Mouse (Mus musculus): ENCODE results near the gene Olfr433.
"Not testable (repeated sequence)": the region's sequence is repeated elsewhere in the genome, so short reads cannot be mapped to it uniquely, and the experiment has no call there.

Olfr433 gene

DNA sequence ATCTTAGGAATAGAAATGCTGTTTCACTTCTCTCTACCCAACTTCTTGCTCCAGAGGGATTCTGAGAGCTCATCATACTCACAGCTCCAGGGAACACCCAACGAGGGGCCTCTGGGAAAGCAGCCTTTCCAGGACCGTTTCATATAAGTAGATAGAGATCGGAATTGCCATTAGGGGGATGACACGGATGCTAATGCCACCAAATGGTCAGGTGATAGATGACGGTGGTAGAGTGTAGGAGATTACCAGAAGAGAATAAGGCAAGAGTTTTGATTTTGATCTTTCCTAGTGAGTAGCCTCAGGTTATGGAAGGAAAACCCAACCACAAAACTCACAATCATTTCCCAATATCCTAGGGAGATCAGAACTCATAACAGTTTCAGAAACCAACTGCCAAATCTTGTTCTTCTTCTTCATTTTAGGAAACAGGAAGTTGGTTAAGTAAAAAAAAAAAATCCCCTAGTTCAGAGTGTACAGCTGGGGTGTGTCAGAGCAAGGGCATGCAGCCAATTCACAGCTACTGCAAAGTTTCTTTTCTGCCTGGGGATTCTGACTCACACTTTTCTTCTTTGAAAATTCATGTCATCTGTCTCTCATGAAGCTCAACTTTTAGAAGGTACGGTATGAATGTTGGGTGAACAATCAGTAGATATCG is at the start of gene Olfr433:
Olfr433 (plus strand) TSS at position 183 of the 655 bp plus-strand sequence.
- no peak for DNase-seq (ENCODE audit: low spot score in 2 of 2)

- no peak for DNase-seq (ENCODE audit: low spot score in 2 of 2)
Observed at GRCm38 (mm10) chr1:173995003-173995402, 45.5 kb upstream of the Olfr433 start.

DNA sequence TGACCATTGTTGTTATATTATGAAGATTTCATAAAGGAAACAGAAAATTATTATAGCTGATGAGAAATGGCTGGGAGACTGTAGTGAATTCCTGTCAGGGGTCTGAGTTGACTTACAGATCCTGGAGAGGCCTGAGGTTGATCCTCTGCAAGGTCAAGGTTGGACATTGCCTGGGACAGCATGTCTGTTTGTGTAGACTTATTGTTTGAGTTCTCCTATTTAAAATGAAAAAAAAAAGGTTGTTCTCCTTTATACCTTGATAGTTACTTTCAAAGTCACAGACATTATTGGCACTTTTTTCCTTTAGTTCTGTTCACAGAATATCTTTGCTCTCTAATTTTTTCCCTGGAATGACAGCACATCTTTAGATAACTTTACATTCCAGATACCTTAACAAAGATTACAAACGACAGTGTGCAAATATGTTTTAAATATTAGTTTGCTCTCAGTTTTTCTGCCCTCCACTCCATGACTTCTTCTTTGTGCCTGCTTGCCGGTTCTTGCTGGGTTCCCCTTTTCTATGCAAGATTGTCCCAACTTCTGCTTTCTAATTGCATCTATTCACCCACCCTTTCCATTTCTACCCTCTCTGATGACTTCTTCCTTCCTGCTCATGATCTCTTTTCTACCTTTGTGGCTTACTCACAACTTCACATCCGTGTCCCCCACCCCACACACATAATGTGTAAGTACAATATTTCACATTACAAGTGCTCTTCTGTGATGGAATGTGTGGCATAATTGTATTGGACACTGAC is 36.0 kb upstream of the Olfr433 start:
- not testable (repeated sequence) for DNase-seq (ENCODE audit: low spot score in 2 of 2)

DNA sequence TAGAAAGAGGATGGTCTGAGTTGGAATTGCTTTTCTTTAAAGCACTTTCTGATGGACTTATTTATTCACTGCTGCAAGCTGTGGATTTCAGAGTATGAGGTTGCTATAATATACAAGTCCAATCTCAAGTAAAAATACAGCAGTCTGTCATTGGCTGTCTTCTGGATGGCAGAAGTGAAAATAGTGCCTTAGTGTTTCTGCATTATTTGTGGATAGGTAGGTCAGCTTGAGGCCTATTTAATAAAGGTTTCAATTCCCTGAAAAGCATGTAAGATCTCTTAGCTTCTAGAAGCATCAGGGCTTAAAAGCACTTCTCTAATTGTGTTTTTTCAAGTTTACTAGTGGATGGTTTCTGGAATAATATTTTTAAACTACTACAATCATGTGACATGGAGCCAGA is 33.5 kb upstream of the Olfr433 start:
- not testable (repeated sequence) for DNase-seq (ENCODE audit: low spot score in 2 of 2)

DNA sequence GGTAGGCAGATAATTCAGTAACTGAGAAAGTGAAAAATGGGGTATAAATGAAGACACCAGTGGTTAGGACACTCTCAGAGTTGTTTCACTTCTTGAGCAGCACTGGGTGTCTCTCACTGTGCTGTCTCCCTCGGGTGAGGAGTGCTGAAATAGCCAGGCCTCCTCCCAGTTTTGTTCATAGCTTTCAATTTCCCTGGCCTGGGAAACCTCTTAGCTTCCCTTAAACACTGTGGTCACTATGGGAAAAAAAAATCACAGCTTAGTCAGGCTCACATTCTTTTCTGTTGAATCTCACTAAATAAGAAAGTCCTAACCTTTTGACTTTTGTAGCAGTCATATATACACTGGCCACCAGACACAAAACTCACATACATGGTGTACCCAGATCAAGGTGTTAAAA is 8.8 kb upstream of the Olfr433 start, which contains the start of gene Ifi205:
Ifi205 (minus strand) TSS at position 113 of the 400 bp plus-strand sequence.
- DNase-seq (ENCODE audit: low spot score in 2 of 2) = no peak

GRCm38 (mm10) chr1:174035841-174036240 is 4.7 kb upstream of the Olfr433 start:
- DNase-seq (ENCODE audit: low spot score in 2 of 2) = no peak

DNA sequence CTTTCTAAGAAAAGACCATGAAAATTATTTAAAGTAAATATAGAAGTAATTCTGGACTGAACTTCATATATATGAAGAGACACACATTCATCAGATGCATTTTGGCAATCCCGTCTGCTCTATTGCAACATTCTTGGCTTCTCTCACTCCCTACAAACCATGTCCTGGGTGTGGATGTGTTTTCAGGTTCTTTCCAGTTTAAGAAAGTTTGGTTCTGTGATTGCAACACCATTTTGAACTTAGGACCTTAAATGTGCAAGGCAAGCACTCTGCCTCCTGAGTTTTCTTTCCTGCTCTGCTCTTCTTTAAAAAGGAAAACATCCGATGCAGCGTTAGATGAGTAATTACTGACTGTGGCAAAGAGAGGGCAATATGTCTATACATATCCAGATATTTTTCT is 2.0 kb upstream of the Olfr433 start:
- DNase-seq (ENCODE audit: low spot score in 2 of 2) = no peak

GRCm38 (mm10) chr1:174042091-174042884 is 1.8 kb downstream of the Olfr433 start:
- not testable (repeated sequence) for DNase-seq (ENCODE audit: low spot score in 2 of 2)

- DNase-seq (ENCODE audit: low spot score in 2 of 2) = no peak
Observed at GRCm38 (mm10) chr1:174044431-174044830, 3.9 kb downstream of the Olfr433 start.

DNA sequence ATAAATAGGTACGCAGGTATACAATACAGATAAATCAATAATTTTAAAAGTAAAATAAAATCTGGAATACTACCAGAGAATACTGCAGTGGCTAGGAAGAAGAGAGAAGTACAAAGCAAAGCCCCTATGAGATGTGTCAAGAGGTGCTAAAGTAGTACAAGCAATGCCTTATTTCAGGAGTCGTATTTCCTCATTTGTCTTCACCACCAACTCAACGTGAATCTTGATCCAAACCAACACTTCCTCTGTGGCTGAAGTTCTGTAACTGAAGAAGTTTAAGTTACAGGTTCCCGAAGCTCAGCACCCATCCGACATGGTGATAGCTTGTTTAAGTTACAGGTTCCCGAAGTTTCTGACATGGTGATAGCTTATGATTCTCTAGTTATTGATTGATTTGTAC is 7.7 kb downstream of the Olfr433 start:
- DNase-seq (ENCODE audit: low spot score in 2 of 2) = not testable (repeated sequence)

DNA sequence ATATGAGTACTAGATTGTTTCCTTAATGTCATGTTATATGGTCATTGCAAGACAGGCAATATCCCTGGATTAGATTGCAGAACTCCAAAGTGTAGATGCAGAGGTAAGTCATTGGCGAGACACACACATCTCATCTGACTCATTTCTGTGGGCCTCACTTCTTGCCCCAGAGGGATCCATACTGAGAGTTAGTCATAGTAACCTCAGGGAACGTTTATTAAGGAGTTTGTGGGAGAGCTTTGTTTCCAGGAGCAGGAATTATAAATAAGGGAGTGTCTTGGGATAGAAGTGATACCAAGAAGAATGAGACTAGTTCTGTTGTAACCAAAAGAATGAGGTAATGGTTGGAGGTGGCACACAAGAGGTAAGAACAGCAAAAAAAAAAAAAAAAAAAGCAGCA is 8.4 kb downstream of the Olfr433 start, which contains the start of gene Olfr432:
Olfr432 (plus strand) TSS at position 313 of the 400 bp plus-strand sequence.
- no peak for DNase-seq (ENCODE audit: low spot score in 2 of 2)

GRCm38 (mm10) chr1:174049357-174049756 is 8.9 kb downstream of the Olfr433 start:
- DNase-seq (ENCODE audit: low spot score in 2 of 2) = not testable (repeated sequence)

DNA sequence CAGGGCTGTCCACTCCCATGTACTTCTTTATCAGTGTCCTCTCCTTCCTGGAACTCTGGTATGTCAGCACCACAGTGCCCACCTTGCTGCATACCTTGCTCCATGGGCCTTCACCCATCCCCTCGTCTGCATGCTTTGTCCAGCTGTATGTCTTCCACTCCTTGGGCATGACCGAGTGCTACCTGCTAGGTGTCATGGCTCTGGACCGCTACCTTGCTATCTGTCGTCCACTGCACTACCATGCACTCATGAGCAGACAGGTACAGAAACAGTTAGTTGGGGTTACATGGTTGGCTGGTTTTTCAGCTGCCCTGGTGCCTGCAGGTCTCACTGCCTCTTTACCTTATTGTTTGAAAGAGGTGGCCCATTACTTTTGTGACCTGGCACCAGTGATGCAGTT is 10.0 kb downstream of the Olfr433 start:
- DNase-seq (ENCODE audit: low spot score in 2 of 2) = no peak

DNA sequence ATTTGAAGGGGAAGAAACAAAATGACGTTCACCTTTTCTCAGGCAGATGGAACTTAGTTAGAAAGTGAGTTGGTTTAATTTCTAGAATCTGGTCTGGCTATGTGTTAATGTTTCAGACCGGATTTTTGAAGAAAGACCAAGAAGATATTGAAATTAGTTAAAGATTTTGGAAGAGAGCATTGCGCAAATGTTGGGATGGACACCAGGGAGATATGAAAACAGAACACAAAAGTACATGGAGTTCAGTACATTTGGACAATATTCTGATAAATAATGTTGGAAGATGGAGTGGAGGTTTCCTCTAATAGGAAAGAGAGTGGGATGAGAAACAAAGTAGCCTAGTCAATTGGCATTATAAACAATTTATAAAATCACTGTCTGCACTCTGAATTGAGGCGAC is 11.0 kb downstream of the Olfr433 start:
- no peak for DNase-seq (ENCODE audit: low spot score in 2 of 2)

GRCm38 (mm10) chr1:174051931-174052536 is 11.5 kb downstream of the Olfr433 start:
- DNase-seq (ENCODE audit: low spot score in 2 of 2) = no peak

GRCm38 (mm10) chr1:174052981-174053380 is 12.5 kb downstream of the Olfr433 start:
- no peak for DNase-seq (ENCODE audit: low spot score in 2 of 2)

DNA sequence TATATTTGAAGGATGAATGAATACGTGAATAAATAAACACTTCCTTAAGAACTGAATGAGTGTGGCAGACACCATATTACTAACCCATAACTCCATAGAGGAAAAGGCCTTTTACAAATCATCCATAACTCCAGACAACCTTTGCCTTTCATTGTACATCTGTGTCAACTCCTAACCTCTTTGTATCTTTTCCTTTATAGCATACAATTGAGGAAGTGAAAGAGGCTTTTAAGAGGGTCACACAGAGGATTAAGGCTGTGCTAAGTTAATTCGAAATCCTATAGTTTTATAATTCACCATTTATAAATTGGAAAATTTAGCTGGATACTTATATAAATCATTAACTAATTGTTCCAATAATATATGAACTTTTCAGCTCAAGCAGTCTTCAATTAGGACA is 14.7 kb downstream of the Olfr433 start:
- DNase-seq (ENCODE audit: low spot score in 2 of 2) = no peak

- DNase-seq (ENCODE audit: low spot score in 2 of 2) = no peak
Observed at GRCm38 (mm10) chr1:174066305-174066704, 25.8 kb downstream of the Olfr433 start, which contains the start of gene Olfr430. Olfr430 (plus strand) TSS chr1:174066605.

DNA sequence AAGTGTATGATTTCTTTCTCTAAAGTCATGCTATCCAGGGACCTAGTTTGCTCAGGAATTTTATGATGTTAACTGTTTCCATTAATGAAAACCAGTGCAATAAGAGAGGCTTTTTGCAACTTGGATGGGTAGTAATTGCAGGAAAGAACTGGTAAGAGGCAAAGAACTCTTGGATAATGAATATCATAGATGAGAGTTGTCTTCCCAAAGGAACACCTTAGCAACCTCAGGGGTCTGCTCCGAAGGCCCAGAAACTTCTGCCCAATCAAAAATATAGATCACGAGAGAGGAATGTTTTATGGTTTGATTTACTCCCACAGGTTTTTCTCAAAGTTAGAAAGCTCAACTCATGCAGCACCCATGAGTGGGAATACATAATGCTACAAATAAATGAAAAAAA is 43.5 kb downstream of the Olfr433 start, which contains the start of gene Olfr429:
Olfr429 (plus strand) TSS at position 301 of the 400 bp plus-strand sequence.
- DNase-seq (ENCODE audit: low spot score in 2 of 2) = no peak
